Mouse (Mus musculus) forebrain, embryonic 10.5 days (tissue): Measurements from ENCODE around the gene Uts2r. TPM values are rescaled to one million over a fixed set of nuclear protein-coding genes. Genes with fewer than 3 reads are reported as not detected.

Source experiments
- polyA plus RNA-seq: library from polyadenylated mRNA; unstranded; fragments of >200 nt; fragmentation: Nextera tagmentation; extraction: Ambion mirVana; gene quantifications from 2 replicates; pipeline ENCODE4 v1.2.1, GENCODE M21; 2016

The Uts2r gene
- polyA plus RNA-seq, 1 experiment from 2014 or later: not detected

Other genes with a start within 250 kb of the Uts2r start
- gene Ccdc57, start 227.4 kb upstream of the Uts2r start, polyA plus RNA-seq: 7.9 and 8.6 TPM in 2 replicates
- gene Slc16a3, start 211.8 kb upstream of the Uts2r start, polyA plus RNA-seq: 147 and 194 TPM in 2 replicates
- 120 and 123 TPM in 2 replicates for gene Csnk1d, start 168.9 kb upstream of the Uts2r start, polyA plus RNA-seq
- gene Cd7, start 120.9 kb upstream of the Uts2r start, polyA plus RNA-seq: not detected in 2 replicates
- gene Sectm1b, start 96.7 kb upstream of the Uts2r start, polyA plus RNA-seq: not detected in 2 replicates
- gene Sectm1a, start 79.1 kb upstream of the Uts2r start, polyA plus RNA-seq: not detected in 2 replicates
- 0.06 TPM in 1 of 2 replicates, not detected in the other for gene Tex19.2, start 41.6 kb upstream of the Uts2r start, polyA plus RNA-seq
- not detected in 2 replicates for gene Tex19.1, start 14.1 kb upstream of the Uts2r start, polyA plus RNA-seq
- gene Hexdc, start 44.2 kb downstream of the Uts2r start, polyA plus RNA-seq: 5.3 and 6.6 TPM in 2 replicates
- 23.0 and 25.1 TPM in 2 replicates for gene Ogfod3, start 44.4 kb downstream of the Uts2r start, polyA plus RNA-seq
- 28.2 and 29.9 TPM in 2 replicates for gene Cybc1, start 69.1 kb downstream of the Uts2r start, polyA plus RNA-seq
- gene Narf, start 77.0 kb downstream of the Uts2r start, polyA plus RNA-seq: 48.0 and 50.6 TPM in 2 replicates
- 10.4 and 11.9 TPM in 2 replicates for gene Foxk2, start 99.7 kb downstream of the Uts2r start, polyA plus RNA-seq
- gene Wdr45b, start 194.2 kb downstream of the Uts2r start, polyA plus RNA-seq: 98.6 and 102 TPM in 2 replicates
- gene Rab40b, start 228.0 kb downstream of the Uts2r start, polyA plus RNA-seq: 0.77 and 1.0 TPM in 2 replicates